Mouse (Mus musculus): ENCODE data around the gene Mtrf1. TPM values are rescaled to one million over a fixed set of nuclear protein-coding genes. Genes with fewer than 3 reads are reported as not detected.
"Not testable (repeated sequence)": the region's sequence is repeated elsewhere in the genome, so short reads cannot be mapped to it uniquely, and the experiment has no call there.

Mtrf1 gene
- polyA plus RNA-seq, 1 experiment from 2014 or later: 11.3 TPM

DNA sequence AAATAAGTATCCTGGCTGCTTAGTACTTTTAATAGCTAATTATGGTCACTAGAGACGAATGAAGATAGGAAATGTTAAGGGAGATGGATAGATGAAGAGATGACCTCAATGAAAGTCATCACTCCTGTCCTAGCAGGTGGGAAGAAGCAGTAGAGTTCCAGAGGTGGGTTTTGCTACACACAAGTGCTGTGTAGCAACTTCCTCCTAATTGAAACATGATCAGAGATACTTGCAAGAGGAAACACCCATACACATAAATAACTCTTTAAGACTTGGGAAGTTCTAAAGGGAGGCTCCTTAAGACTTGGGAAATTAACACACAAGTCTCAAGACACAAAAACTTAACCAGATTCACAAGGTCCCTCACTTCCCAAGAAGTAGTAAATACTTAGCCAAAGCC lies 36.5 kb downstream of the Mtrf1 start:
- Histone ChIP-seq H3K27me3 (replicated peaks; ENCODE audit: control insufficient read depth, insufficient read depth, low read length) (no peaks in the 10 kb centered on the region), H3K4me2 (ENCODE audit: low read length) (no peak overlapping the region), H3K4me3 (ENCODE audit: low read depth, low read length) (no peak overlapping the region), H3K9ac (ENCODE audit: low read length) (no peak overlapping the region), H3K27ac (ENCODE audit: low read depth, low read length) (no peak overlapping the region), H3K9me3 (replicated peaks; ENCODE audit: control insufficient read depth, low read length) (no peaks in the 10 kb centered on the region), H3K4me1 (ENCODE audit: control insufficient read depth, insufficient read depth, low read length) (no peaks in the 10 kb centered on the region), H3K36me3 (ENCODE audit: control insufficient read depth, insufficient read depth, low read length) (no peaks in the 10 kb centered on the region)
- WGBS: 92% methylated on average over 1 of the region's 1 CpGs
- no peak for ATAC-seq
- no peak for DNase-seq (ENCODE audit: low spot score)

GRCm38 (mm10) chr14:79440655-79441054 lies 43.1 kb downstream of the Mtrf1 start:
- H3K9me3 ChIP-seq (replicated peaks; ENCODE audit: control insufficient read depth, low read length): no peaks in the 10 kb centered on the region
- no peak overlapping the region for H3K4me2 ChIP-seq (ENCODE audit: low read length)
- no peaks in the 10 kb centered on the region for H3K27me3 ChIP-seq (replicated peaks; ENCODE audit: control insufficient read depth, insufficient read depth, low read length)
- H3K4me3 ChIP-seq (ENCODE audit: low read depth, low read length): no peak overlapping the region
- H3K36me3 ChIP-seq (ENCODE audit: control insufficient read depth, insufficient read depth, low read length): no peaks in the 10 kb centered on the region
- no peak overlapping the region for H3K27ac ChIP-seq (ENCODE audit: low read depth, low read length)
- WGBS: 88% methylated on average over 2 of the region's 2 CpGs
- H3K4me1 ChIP-seq (ENCODE audit: control insufficient read depth, insufficient read depth, low read length): peaks cover 10% of the 10 kb centered on the region
- no peak overlapping the region for H3K9ac ChIP-seq (ENCODE audit: low read length)
- no peak for ATAC-seq
- no peak for DNase-seq (ENCODE audit: low spot score)

GRCm38 (mm10) chr14:79441441-79441840 lies 43.9 kb downstream of the Mtrf1 start:
- no peak overlapping the region for H3K27ac ChIP-seq (ENCODE audit: low read depth, low read length)
- WGBS: 93% methylated on average over 5 of the region's 5 CpGs
- no peak for ATAC-seq
- peaks cover 12% of the 10 kb centered on the region for H3K4me1 ChIP-seq (ENCODE audit: control insufficient read depth, insufficient read depth, low read length)
- H3K4me2 ChIP-seq (ENCODE audit: low read length): no peak overlapping the region
- DNase-seq (ENCODE audit: low spot score): no peak
- no peak overlapping the region for H3K9ac ChIP-seq (ENCODE audit: low read length)
- no peaks in the 10 kb centered on the region for H3K9me3 ChIP-seq (replicated peaks; ENCODE audit: control insufficient read depth, low read length)
- H3K36me3 ChIP-seq (ENCODE audit: control insufficient read depth, insufficient read depth, low read length): no peaks in the 10 kb centered on the region
- H3K27me3 ChIP-seq (replicated peaks; ENCODE audit: control insufficient read depth, insufficient read depth, low read length): no peaks in the 10 kb centered on the region
- no peak overlapping the region for H3K4me3 ChIP-seq (ENCODE audit: low read depth, low read length)

- Histone ChIP-seq H3K4me2 (ENCODE audit: low read length) (peak overlapping the region; percentile 50), H3K36me3 (ENCODE audit: control insufficient read depth, insufficient read depth, low read length) (no peaks in the 10 kb centered on the region), H3K27me3 (replicated peaks; ENCODE audit: control insufficient read depth, insufficient read depth, low read length) (no peaks in the 10 kb centered on the region), H3K27ac (ENCODE audit: low read depth, low read length) (peak overlapping the region; percentile 74; the same call in 1 of the 2 replicates), H3K9me3 (replicated peaks; ENCODE audit: control insufficient read depth, low read length) (no peaks in the 10 kb centered on the region), H3K9ac (ENCODE audit: low read length) (no peak overlapping the region), H3K4me1 (ENCODE audit: control insufficient read depth, insufficient read depth, low read length) (peaks cover 12% of the 10 kb centered on the region), H3K4me3 (ENCODE audit: low read depth, low read length) (no peak overlapping the region)
- 72% methylated on average over 9 of the region's 9 CpGs for WGBS
- DNase-seq (ENCODE audit: low spot score): no peak
- ATAC-seq: peak; percentile 21
Observed at GRCm38 (mm10) chr14:79444601-79445000, 47.0 kb downstream of the Mtrf1 start.

GRCm38 (mm10) chr14:79445055-79445620 lies 47.6 kb downstream of the Mtrf1 start:
- peak; percentile 91 for DNase-seq (ENCODE audit: low spot score)
- Histone ChIP-seq H3K27me3 (replicated peaks; ENCODE audit: control insufficient read depth, insufficient read depth, low read length) (no peaks in the 10 kb centered on the region), H3K36me3 (ENCODE audit: control insufficient read depth, insufficient read depth, low read length) (no peaks in the 10 kb centered on the region), H3K9me3 (replicated peaks; ENCODE audit: control insufficient read depth, low read length) (no peaks in the 10 kb centered on the region), H3K4me1 (ENCODE audit: control insufficient read depth, insufficient read depth, low read length) (peaks cover 12% of the 10 kb centered on the region), H3K9ac (ENCODE audit: low read length) (peak overlapping the region; percentile 50; the same call in 1 of the 2 replicates), H3K4me3 (ENCODE audit: low read depth, low read length) (peak overlapping the region; percentile 21), H3K27ac (ENCODE audit: low read depth, low read length) (peak overlapping the region; percentile 74), H3K4me2 (ENCODE audit: low read length) (peak overlapping the region; percentile 50)
- 5% methylated on average over 16 of the region's 16 CpGs for WGBS
- ATAC-seq: peak; percentile 85

DNA sequence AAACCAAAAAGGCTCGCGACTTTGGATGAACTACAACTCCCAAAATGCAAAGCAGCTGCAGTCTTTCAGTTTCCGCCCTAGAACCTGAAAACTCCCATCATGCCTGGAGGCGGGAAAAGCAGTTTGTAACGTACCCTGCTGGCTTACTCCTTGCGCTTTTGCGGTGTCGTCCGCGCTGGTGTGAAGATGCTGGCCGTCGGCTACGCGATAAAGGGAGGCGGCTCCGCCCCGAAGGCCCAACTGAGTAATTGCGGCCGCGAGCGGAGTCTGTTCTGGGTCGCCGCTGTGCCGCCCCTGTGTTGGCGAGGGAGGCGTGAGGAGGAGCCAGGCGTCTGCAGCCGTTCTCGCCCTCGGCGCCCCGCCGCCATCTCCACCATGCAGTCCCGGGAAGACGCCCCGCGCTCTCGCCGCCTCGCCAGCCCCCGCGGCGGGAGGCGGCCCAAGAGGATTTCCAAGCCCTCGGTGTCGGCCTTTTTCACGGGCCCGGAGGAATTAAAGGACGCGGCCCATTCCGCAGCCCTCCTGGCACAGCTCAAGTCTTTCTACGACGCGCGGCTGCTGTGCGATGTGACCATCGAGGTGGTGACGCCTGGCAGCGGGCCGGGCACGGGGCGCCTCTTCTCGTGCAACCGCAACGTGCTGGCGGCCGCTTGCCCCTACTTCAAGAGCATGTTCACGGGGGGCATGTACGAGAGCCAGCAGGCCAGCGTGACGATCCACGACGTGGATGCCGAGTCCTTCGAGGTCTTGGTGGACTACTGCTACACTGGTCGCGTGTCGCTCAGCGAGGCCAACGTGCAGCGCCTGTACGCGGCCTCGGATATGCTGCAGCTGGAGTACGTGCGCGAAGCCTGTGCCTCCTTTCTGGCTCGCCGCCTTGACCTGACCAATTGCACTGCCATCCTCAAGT lies 54.4 kb downstream of the Mtrf1 start, which contains the start of gene Kbtbd6:
TSS of gene Kbtbd6 (plus strand) at position 155 of the 910 bp plus-strand sequence.
- not testable (repeated sequence) for H3K9me3 ChIP-seq (replicated peaks; ENCODE audit: control insufficient read depth, low read length); H3K4me1 ChIP-seq (ENCODE audit: control insufficient read depth, insufficient read depth, low read length); H3K36me3 ChIP-seq (ENCODE audit: control insufficient read depth, insufficient read depth, low read length); H3K27me3 ChIP-seq (replicated peaks; ENCODE audit: control insufficient read depth, insufficient read depth, low read length)
- H3K27ac ChIP-seq (ENCODE audit: low read depth, low read length): peak within 1 kb of the TSS; percentile 48; the same call in 1 of the 2 replicates
- peak within 1 kb of the TSS; percentile 57 for H3K9ac ChIP-seq (ENCODE audit: low read length)
- H3K4me2 ChIP-seq (ENCODE audit: low read length): peak within 1 kb of the TSS; percentile 61
- H3K4me3 ChIP-seq (ENCODE audit: low read depth, low read length): peak within 1 kb of the TSS; percentile 48
- ATAC-seq: peak; percentile 92
- DNase-seq (ENCODE audit: low spot score): peak; percentile 98
- WGBS: 9% methylated on average over 37 of the region's 89 CpGs

- not testable (repeated sequence) for H3K27me3 ChIP-seq (replicated peaks; ENCODE audit: control insufficient read depth, insufficient read depth, low read length); H3K4me2 ChIP-seq (ENCODE audit: low read length); H3K9ac ChIP-seq (ENCODE audit: low read length); H3K4me3 ChIP-seq (ENCODE audit: low read depth, low read length); H3K27ac ChIP-seq (ENCODE audit: low read depth, low read length); H3K36me3 ChIP-seq (ENCODE audit: control insufficient read depth, insufficient read depth, low read length); DNase-seq (ENCODE audit: low spot score); H3K9me3 ChIP-seq (replicated peaks; ENCODE audit: control insufficient read depth, low read length); H3K4me1 ChIP-seq (ENCODE audit: control insufficient read depth, insufficient read depth, low read length)
- peak; percentile 8; the same call in 1 of the 2 replicates for ATAC-seq
- WGBS: 97% methylated on average over 7 of the region's 10 CpGs
Observed at GRCm38 (mm10) chr14:79452591-79452934, 55.0 kb downstream of the Mtrf1 start.

- 79% methylated on average over 1 of the region's 1 CpGs for WGBS
Observed at GRCm38 (mm10) chr14:79460401-79460800, 62.8 kb downstream of the Mtrf1 start.

DNA sequence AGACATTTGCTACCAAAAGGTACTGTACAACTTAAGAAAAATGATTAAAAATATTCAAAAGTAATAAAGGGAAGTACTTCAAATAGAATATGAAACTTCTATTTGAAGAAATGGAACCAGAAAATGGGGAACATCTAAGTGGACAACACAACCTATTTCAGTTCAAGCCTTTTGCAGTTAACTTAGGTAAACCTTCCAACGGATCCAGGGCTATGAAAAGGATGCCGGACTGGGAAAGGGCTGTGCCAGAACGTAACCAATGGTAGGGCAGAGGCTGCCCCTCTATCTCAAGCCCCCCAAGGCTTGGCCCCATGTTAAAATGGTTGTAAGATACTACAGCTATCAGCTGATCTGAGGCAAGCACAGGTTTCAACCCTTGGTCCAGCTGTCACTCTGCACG lies 63.4 kb downstream of the Mtrf1 start:
- Histone ChIP-seq H3K4me1 (ENCODE audit: control insufficient read depth, insufficient read depth, low read length) (no peaks in the 10 kb centered on the region), H3K27ac (ENCODE audit: low read depth, low read length) (no peak overlapping the region), H3K4me2 (ENCODE audit: low read length) (no peak overlapping the region), H3K9ac (ENCODE audit: low read length) (no peak overlapping the region), H3K4me3 (ENCODE audit: low read depth, low read length) (no peak overlapping the region), H3K9me3 (replicated peaks; ENCODE audit: control insufficient read depth, low read length) (no peaks in the 10 kb centered on the region), H3K27me3 (replicated peaks; ENCODE audit: control insufficient read depth, insufficient read depth, low read length) (no peaks in the 10 kb centered on the region), H3K36me3 (ENCODE audit: control insufficient read depth, insufficient read depth, low read length) (peaks cover 46% of the 10 kb centered on the region)
- ATAC-seq (no peak), DNase-seq (ENCODE audit: low spot score) (no peak)
- WGBS: 93% methylated on average over 4 of the region's 4 CpGs

More at GRCm38 (mm10) chr14:79460401-79460800, 62.8 kb downstream of the Mtrf1 start:
- no peak overlapping the region for H3K27ac ChIP-seq (ENCODE audit: low read depth, low read length)
- H3K4me3 ChIP-seq (ENCODE audit: low read depth, low read length): no peak overlapping the region
- H3K4me1 ChIP-seq (ENCODE audit: control insufficient read depth, insufficient read depth, low read length): no peaks in the 10 kb centered on the region
- peaks cover 40% of the 10 kb centered on the region for H3K36me3 ChIP-seq (ENCODE audit: control insufficient read depth, insufficient read depth, low read length)
- H3K27me3 ChIP-seq (replicated peaks; ENCODE audit: control insufficient read depth, insufficient read depth, low read length): no peaks in the 10 kb centered on the region
- no peaks in the 10 kb centered on the region for H3K9me3 ChIP-seq (replicated peaks; ENCODE audit: control insufficient read depth, low read length)
- H3K9ac ChIP-seq (ENCODE audit: low read length): no peak overlapping the region
- H3K4me2 ChIP-seq (ENCODE audit: low read length): no peak overlapping the region
- no peak for ATAC-seq
- no peak for DNase-seq (ENCODE audit: low spot score)
